Mouse (Mus musculus) urinary bladder, postnatal 36 days (tissue): Measurements from ENCODE around the gene Cox19.

ENCODE experiments used
- DNase-seq, 2 experiments: peaks; one replicate each; pipeline ENCODE4 v3.0.0; 2022; ENCODE audit warnings: low spot score in 2 of 2, mixed read lengths in 1 of 2

The Cox19 gene

DNA sequence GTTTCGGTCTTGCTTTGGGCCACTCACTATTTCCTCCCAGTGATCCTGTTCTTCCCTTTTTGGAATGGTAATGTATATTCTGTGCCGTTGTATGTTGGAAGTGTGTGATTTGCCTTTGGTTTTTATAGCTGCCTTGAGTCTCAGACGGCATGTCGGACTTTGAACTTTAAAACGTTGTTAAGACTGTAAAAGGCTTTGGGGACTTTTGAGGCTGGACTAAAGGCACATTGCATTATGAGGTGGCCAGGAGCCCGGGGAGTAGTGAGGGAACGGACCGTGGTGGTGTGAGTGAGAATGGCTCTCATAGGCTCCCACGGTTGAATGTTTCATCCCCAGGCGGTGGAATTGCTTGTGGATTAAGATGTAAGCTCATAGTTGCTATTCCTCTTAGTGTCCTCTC, 54.1 kb downstream of the Cox19 start:
- no peak for DNase-seq

GRCm38 (mm10) chr5:139294089-139294488, 57.1 kb downstream of the Cox19 start:
- no peak for DNase-seq

DNA sequence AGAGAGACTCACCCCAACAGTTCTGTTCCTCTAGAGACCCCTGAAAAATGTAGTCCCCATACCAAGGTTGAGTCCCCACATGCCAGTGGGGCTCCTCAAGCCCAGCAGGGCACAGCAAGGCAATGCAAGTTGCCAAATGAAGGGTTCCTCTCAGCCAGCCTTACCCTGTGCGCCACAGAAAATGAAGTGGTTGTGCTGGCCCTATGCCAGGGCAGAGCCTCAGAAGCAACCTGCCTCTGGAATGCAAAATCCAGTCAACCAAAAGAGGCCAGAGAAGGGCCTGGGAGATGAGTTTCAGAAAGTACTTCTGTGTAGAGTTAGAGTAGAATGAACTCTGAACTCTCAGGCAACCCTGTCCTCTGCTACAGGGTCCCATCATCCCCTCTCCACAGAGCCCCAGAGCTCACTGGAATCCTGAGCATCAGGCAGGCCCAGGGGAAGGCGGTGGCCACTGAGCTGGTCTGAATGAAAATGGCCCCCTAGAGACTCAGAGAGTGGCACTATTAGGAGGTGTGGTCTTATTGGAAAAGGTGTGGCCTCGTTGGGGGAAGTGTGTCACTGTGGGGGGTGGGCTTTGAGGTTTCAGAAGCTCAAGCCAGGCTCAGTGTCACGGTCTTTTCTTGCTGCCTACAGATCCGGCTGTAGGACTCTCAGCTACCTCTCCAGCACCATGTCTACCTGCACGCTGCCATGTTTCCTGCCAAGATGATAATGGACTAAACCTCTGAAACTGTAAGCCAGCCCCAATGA, 59.2 kb downstream of the Cox19 start:
- no peak for DNase-seq

- DNase-seq, result no peak
These were observed 60.6 kb downstream of the Cox19 start for GRCm38 (mm10) chr5:139290467-139291259.

GRCm38 (mm10) chr5:139288591-139288990, 62.6 kb downstream of the Cox19 start:
- no peak for DNase-seq

GRCm38 (mm10) chr5:139287787-139288186, 63.4 kb downstream of the Cox19 start:
- no peak for DNase-seq

- no peak for DNase-seq
These were observed 64.1 kb downstream of the Cox19 start for GRCm38 (mm10) chr5:139287099-139287498.
